ENCODE assay signal across 1 mouse cellular context in genomic region chr6:113429965-113430364, GRCm38 (mm10).
TF ChIP-seq lines count a peak whose summit lies in the region.

No protein-coding gene starts in this region.

TF ChIP-seq in MEL, 35 proteins besides CTCF, POLR2A, EP300 and RAD21:
- no peak for TF ChIP-seq SMC3 (IDR thresholded peaks at IDR 0.05; ENCODE audit: low read depth, low read length)
- peak; percentile 91 for TF ChIP-seq TBP (IDR thresholded peaks at IDR 0.05; ENCODE audit: low read depth, low read length)
